Mouse (Mus musculus): Measurements from ENCODE around the gene Armc9. TPM values are rescaled to one million over a fixed set of nuclear protein-coding genes. Genes with fewer than 3 reads are reported as not detected.

Armc9 gene
- polyA plus RNA-seq, 1 experiment from 2014 or later = 25.4 TPM

GRCm38 (mm10) chr1:86313772-86314125 is 159.2 kb downstream of the Armc9 start:
- no peak overlapping the region for H3K4me2 ChIP-seq (replicated peaks)
- no peak overlapping the region for H3K9ac ChIP-seq
- WGBS = 26% methylated on average over 15 of the region's 15 CpGs

GRCm38 (mm10) chr1:86320822-86321413 is 166.3 kb downstream of the Armc9 start:
- WGBS = 77% methylated on average over 7 of the region's 8 CpGs
- no peak for ATAC-seq (ENCODE audit: insufficient number of reproducible peaks, low FRiP score, low TSS enrichment, low read depth)

More at GRCm38 (mm10) chr1:86313772-86314125, 159.2 kb downstream of the Armc9 start:
- no peak overlapping the region for H3K27ac ChIP-seq (replicated peaks)
- no peak for ATAC-seq (ENCODE audit: insufficient number of reproducible peaks, low FRiP score, low TSS enrichment, low read depth)
- H3K27me3 ChIP-seq = no peaks in the 10 kb centered on the region
- H3K4me1 ChIP-seq = no peaks in the 10 kb centered on the region
- H3K4me3 ChIP-seq (replicated peaks) = no peak overlapping the region
- H3K36me3 ChIP-seq = no peaks in the 10 kb centered on the region
- no peaks in the 10 kb centered on the region for H3K9me3 ChIP-seq (replicated peaks)

More at GRCm38 (mm10) chr1:86320822-86321413, 166.3 kb downstream of the Armc9 start:
- H3K4me2 ChIP-seq (replicated peaks) = no peak overlapping the region
- H3K36me3 ChIP-seq = no peaks in the 10 kb centered on the region
- no peaks in the 10 kb centered on the region for H3K4me1 ChIP-seq
- H3K4me3 ChIP-seq (replicated peaks) = no peak overlapping the region
- no peak overlapping the region for H3K9ac ChIP-seq
- no peaks in the 10 kb centered on the region for H3K27me3 ChIP-seq
- no peak overlapping the region for H3K27ac ChIP-seq (replicated peaks)
- H3K9me3 ChIP-seq (replicated peaks) = no peaks in the 10 kb centered on the region

Other genes with a start within 250 kb of the Armc9 start
- gene 4933407L21Rik, start 226.3 kb upstream of the Armc9 start, polyA plus RNA-seq (2015; fragmentation: Nextera tagmentation; extraction: Ambion mirVana) = 0.45 and 1.2 TPM in 2 replicates
- gene Gpr55, start 193.8 kb upstream of the Armc9 start, polyA plus RNA-seq (2015; fragmentation: Nextera tagmentation; extraction: Ambion mirVana) = 0.19 and 0.26 TPM in 2 replicates
- 0.24 TPM in 1 of 2 replicates, not detected in the other for gene Spata3, start 138.0 kb upstream of the Armc9 start, polyA plus RNA-seq (2015; fragmentation: Nextera tagmentation; extraction: Ambion mirVana)
- 0.66 and 0.81 TPM in 2 replicates for gene 2810459M11Rik, start 108.9 kb upstream of the Armc9 start, polyA plus RNA-seq (2015; fragmentation: Nextera tagmentation; extraction: Ambion mirVana)
- gene Psmd1, start 90.4 kb upstream of the Armc9 start, polyA plus RNA-seq (2015; fragmentation: Nextera tagmentation; extraction: Ambion mirVana) = 146 and 149 TPM in 2 replicates
- 0.89 and 1.4 TPM in 2 replicates for gene Htr2b, start 42.8 kb upstream of the Armc9 start, polyA plus RNA-seq (2015; fragmentation: Nextera tagmentation; extraction: Ambion mirVana)
- gene Gm21972, start 21.1 kb upstream of the Armc9 start, polyA plus RNA-seq (2015; fragmentation: Nextera tagmentation; extraction: Ambion mirVana) = 0.51 TPM in 1 of 2 replicates, not detected in the other
- gene B3gnt7, start 148.1 kb downstream of the Armc9 start, polyA plus RNA-seq (2015; fragmentation: Nextera tagmentation; extraction: Ambion mirVana) = 4.4 and 5.5 TPM in 2 replicates
- gene Ncl, start 204.6 kb downstream of the Armc9 start, polyA plus RNA-seq (2015; fragmentation: Nextera tagmentation; extraction: Ambion mirVana) = 362 and 366 TPM in 2 replicates

Measured in embryonic facial prominence, embryonic 15.5 days (tissue).